Mouse (Mus musculus) neural tube, embryonic 13.5 days (tissue): Measurements from ENCODE around the gene Mtnr1a. TPM values are rescaled to one million over a fixed set of nuclear protein-coding genes. Genes with fewer than 3 reads are reported as not detected.

ENCODE experiments used
- ATAC-seq: fragments of 200-750 bp; cut with Nextera tagmentation; 2 replicates; pipeline ENCODE4 v1.8.0; 2017; ENCODE audit warnings: low read depth, mild to moderate bottlenecking, moderate TSS enrichment, moderate library complexity
- H3K27ac ChIP-seq: fragments of 300-500 bp; sonication (generic); replicated peaks from 2 replicates; pipeline ENCODE4 v1.5.1; 2015; ENCODE audit warnings: moderate library complexity, mild to moderate bottlenecking, inconsistent platforms
- H3K27me3 ChIP-seq: fragments of 300-500 bp; sonication (generic); 2 replicates; pipeline ENCODE4 v1.6.1; 2015; ENCODE audit warnings: mild to moderate bottlenecking, inconsistent platforms
- H3K36me3 ChIP-seq: fragments of 300-500 bp; sonication (generic); 2 replicates; pipeline ENCODE4 v1.6.1; 2015; ENCODE audit warnings: mild to moderate bottlenecking, inconsistent platforms
- H3K4me1 ChIP-seq: fragments of 300-500 bp; sonication (generic); replicated peaks from 2 replicates; pipeline ENCODE4 v1.6.1; 2015; ENCODE audit warnings: inconsistent platforms
- H3K4me2 ChIP-seq: fragments of 300-500 bp; sonication (generic); 2 replicates; pipeline ENCODE4 v1.6.1; 2015; ENCODE audit warnings: inconsistent platforms, mild to moderate bottlenecking, moderate library complexity
- H3K4me3 ChIP-seq: fragments of 300-500 bp; sonication (generic); 2 replicates; pipeline ENCODE4 v1.5.1; 2015; ENCODE audit warnings: mild to moderate bottlenecking, inconsistent platforms
- H3K9ac ChIP-seq: fragments of 300-500 bp; sonication (generic); 2 replicates; pipeline ENCODE4 v1.6.1; 2015; ENCODE audit warnings: moderate library complexity, mild to moderate bottlenecking, inconsistent platforms
- H3K9me3 ChIP-seq: fragments of 300-500 bp; sonication (generic); 2 replicates; pipeline ENCODE4 v1.6.1; 2016; ENCODE audit warnings: inconsistent platforms
- WGBS: fragments of 180-500 bp; shearing (Covaris S2); methylation state at CpG from one replicate; pipeline ENCODE4 v1.1.7; 2015; 5-methylcytosine and 5-hydroxymethylcytosine counted together
- polyA plus RNA-seq: library from polyadenylated mRNA; unstranded; fragments of >200 nt; fragmentation: Nextera tagmentation; extraction: Ambion mirVana; gene quantifications from 2 replicates; pipeline ENCODE4 v1.2.1, GENCODE M21; 2015

Mtnr1a gene
- polyA plus RNA-seq, 1 experiment from 2014 or later = 1.8 TPM

- WGBS = 43% methylated on average over 5 of the region's 5 CpGs
- H3K4me1 ChIP-seq = peaks cover 19% of the 10 kb centered on the region
- ATAC-seq = no peak
- H3K4me2 ChIP-seq = peak overlapping the region; percentile 55
- H3K4me3 ChIP-seq = peak overlapping the region; percentile 27; the same call in 1 of the 2 replicates
- no peaks in the 10 kb centered on the region for H3K27me3 ChIP-seq
- H3K27ac ChIP-seq = no peak overlapping the region
- no peaks in the 10 kb centered on the region for H3K36me3 ChIP-seq
- H3K9ac ChIP-seq = no peak overlapping the region
- no peaks in the 10 kb centered on the region for H3K9me3 ChIP-seq
Observed at GRCm38 (mm10) chr8:45110813-45111104, 41.8 kb downstream of the Mtnr1a start.

- H3K36me3 ChIP-seq = no peaks in the 10 kb centered on the region
- H3K4me1 ChIP-seq = peaks cover 19% of the 10 kb centered on the region
- H3K9me3 ChIP-seq = no peaks in the 10 kb centered on the region
- no peak overlapping the region for H3K4me2 ChIP-seq
- no peaks in the 10 kb centered on the region for H3K27me3 ChIP-seq
- no peak overlapping the region for H3K4me3 ChIP-seq
- WGBS = 90% methylated on average over 5 of the region's 5 CpGs
- no peak for ATAC-seq
- H3K9ac ChIP-seq = no peak overlapping the region
- H3K27ac ChIP-seq = no peak overlapping the region
Observed at GRCm38 (mm10) chr8:45111820-45112219, 42.9 kb downstream of the Mtnr1a start.

DNA sequence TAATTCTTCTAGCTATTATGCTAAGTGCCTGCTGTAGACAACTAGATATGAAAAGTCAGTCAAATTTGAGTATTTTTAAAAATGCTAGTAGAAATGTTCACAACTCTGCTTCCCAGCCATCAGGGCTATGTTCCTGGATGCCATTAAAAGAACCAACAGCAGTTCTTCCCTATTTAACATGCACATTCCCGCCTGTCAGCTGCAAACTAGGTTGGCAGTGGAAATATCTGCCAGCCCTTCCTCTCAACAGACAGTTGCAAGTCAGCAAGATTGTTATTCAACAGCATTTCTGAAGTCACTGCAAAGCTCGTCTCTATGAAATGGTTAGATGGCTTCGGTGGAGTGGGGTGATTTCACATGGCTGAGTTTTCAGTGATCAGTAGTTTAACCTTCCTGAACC is 48.7 kb downstream of the Mtnr1a start:
- H3K36me3 ChIP-seq = no peaks in the 10 kb centered on the region
- H3K9ac ChIP-seq = no peak overlapping the region
- no peaks in the 10 kb centered on the region for H3K27me3 ChIP-seq
- H3K27ac ChIP-seq = no peak overlapping the region
- no peak for ATAC-seq
- H3K4me2 ChIP-seq = no peak overlapping the region
- H3K4me1 ChIP-seq = no peaks in the 10 kb centered on the region
- no peak overlapping the region for H3K4me3 ChIP-seq
- 84% methylated on average over 3 of the region's 3 CpGs for WGBS
- H3K9me3 ChIP-seq = no peaks in the 10 kb centered on the region

GRCm38 (mm10) chr8:45125680-45126079 is 56.7 kb downstream of the Mtnr1a start:
- no peak overlapping the region for H3K4me3 ChIP-seq
- H3K4me1 ChIP-seq = no peaks in the 10 kb centered on the region
- no peak overlapping the region for H3K4me2 ChIP-seq
- H3K9me3 ChIP-seq = no peaks in the 10 kb centered on the region
- no peak overlapping the region for H3K27ac ChIP-seq
- H3K9ac ChIP-seq = no peak overlapping the region
- H3K27me3 ChIP-seq = no peaks in the 10 kb centered on the region
- 74% methylated on average over 5 of the region's 5 CpGs for WGBS
- ATAC-seq = no peak
- no peaks in the 10 kb centered on the region for H3K36me3 ChIP-seq

Other genes starting within 250 kb of the Mtnr1a start
- 11.9 and 12.1 TPM in 2 replicates for gene Fat1, start 133.7 kb upstream of the Mtnr1a start, polyA plus RNA-seq
- not detected in 2 replicates for gene F11, start 192.9 kb downstream of the Mtnr1a start, polyA plus RNA-seq
- not detected in 2 replicates for gene Klkb1, start 225.7 kb downstream of the Mtnr1a start, polyA plus RNA-seq
- gene Gm45753, start 239.3 kb downstream of the Mtnr1a start, polyA plus RNA-seq = not detected in 2 replicates